Mouse (Mus musculus) midbrain, postnatal 0 days (tissue): ENCODE data around the gene Myl6b. TPM values are rescaled to one million over a fixed set of nuclear protein-coding genes. Genes with fewer than 3 reads are reported as not detected.

ENCODE experiments used
- ATAC-seq: fragments of 200-750 bp; cut with Nextera tagmentation; 2 replicates; pipeline ENCODE4 v1.8.0; 2017; ENCODE audit warnings: moderate number of reproducible peaks, mild to moderate bottlenecking, moderate TSS enrichment, moderate library complexity; ENCODE audit not compliant: low FRiP score
- DNase-seq: peaks from one replicate; pipeline ENCODE4 v3.0.0-alpha.2; 2015; ENCODE audit warnings: low spot score
- H3K27ac ChIP-seq: fragments of 300-500 bp; sonication (generic); 2 replicates; pipeline ENCODE4 v1.5.1; 2014; ENCODE audit warnings: low read depth, mild to moderate bottlenecking, low read length, mixed read lengths
- H3K27me3 ChIP-seq: fragments of 300-500 bp; sonication (generic); 2 replicates; pipeline ENCODE4 v1.6.1; 2014; ENCODE audit warnings: low read length, control low read depth, mixed read lengths; ENCODE audit not compliant: insufficient read depth
- H3K36me3 ChIP-seq: fragments of 300-500 bp; sonication (generic); 2 replicates; pipeline ENCODE4 v1.6.1; 2014; ENCODE audit warnings: low read length, control low read depth, mixed read lengths; ENCODE audit not compliant: insufficient read depth
- H3K4me1 ChIP-seq: fragments of 300-500 bp; sonication (generic); 2 replicates; pipeline ENCODE4 v1.6.1; 2014; ENCODE audit warnings: mild to moderate bottlenecking, control low read depth, antibody characterized with exemption, low read length, mixed read lengths; ENCODE audit not compliant: insufficient read depth
- H3K4me2 ChIP-seq: fragments of 300-500 bp; sonication (generic); 2 replicates; pipeline ENCODE4 v1.6.1; 2014; ENCODE audit warnings: low read depth, mild to moderate bottlenecking, low read length, mixed read lengths; ENCODE audit not compliant: poor library complexity, severe bottlenecking
- H3K4me3 ChIP-seq: fragments of 300-500 bp; sonication (generic); 2 replicates; pipeline ENCODE4 v1.5.1; 2014; ENCODE audit warnings: low read depth, mild to moderate bottlenecking, low read length, moderate library complexity
- H3K9ac ChIP-seq: fragments of 300-500 bp; sonication (generic); replicated peaks from 2 replicates; pipeline ENCODE4 v1.6.1; 2014; ENCODE audit warnings: mild to moderate bottlenecking, low read length, moderate library complexity, mixed read lengths; ENCODE audit not compliant: poor library complexity, severe bottlenecking
- H3K9me3 ChIP-seq: fragments of 300-500 bp; sonication (generic); 2 replicates; pipeline ENCODE4 v1.6.1; 2016; ENCODE audit warnings: low read length, control low read depth
- CTCF ChIP-seq: IDR thresholded peaks from 2 replicates; pipeline ENCODE4 v1.5.1; 2016; ENCODE audit warnings: antibody characterized with exemption, mild to moderate bottlenecking
- WGBS: fragments of 180-500 bp; shearing (Covaris S2); extraction: QIAGEN DNeasy Blood & Tissue Kit; methylation state at CpG from one replicate; pipeline ENCODE4 v1.1.7; 2014; 5-methylcytosine and 5-hydroxymethylcytosine counted together
- polyA plus RNA-seq: library from polyadenylated mRNA; unstranded; fragments of >200 nt; fragmentation: Nextera tagmentation; extraction: Ambion mirVana; gene quantifications from 2 replicates; pipeline ENCODE4 v1.2.1, GENCODE M21; 2015
- total RNA-seq: library from RNA; depleted of rRNA; stranded (reverse); fragments of >200 nt; gene quantifications from 2 replicates; pipeline ENCODE4 v1.2.3, GENCODE M21; 2014

The Myl6b gene
- total and polyA plus RNA-seq, 2 experiments from 2014 or later: 4.9 to 24.6 TPM

GRCm38 (mm10) chr10:128487861-128488712 lies 10.4 kb downstream of the Myl6b start:
- DNase-seq (no peak), ATAC-seq (no peak)
- Histone ChIP-seq H3K9me3 (no peaks in the 10 kb centered on the region), H3K4me1 (peaks cover 9% of the 10 kb centered on the region; the same call in 1 of the 2 replicates), H3K4me2 (no peak overlapping the region), H3K9ac (no peak overlapping the region), H3K27me3 (no peaks in the 10 kb centered on the region), H3K4me3 (no peak overlapping the region), H3K27ac (no peak overlapping the region), H3K36me3 (peaks cover 64% of the 10 kb centered on the region)
- 94% methylated on average over 22 of the region's 22 CpGs for WGBS
- no peak for TF ChIP-seq CTCF

- H3K27me3 ChIP-seq: no peaks in the 10 kb centered on the region
- WGBS: 91% methylated on average over 7 of the region's 7 CpGs
- H3K4me3 ChIP-seq: no peak overlapping the region
- no peak for ATAC-seq
- H3K27ac ChIP-seq: no peak overlapping the region
- no peak for DNase-seq
- no peaks in the 10 kb centered on the region for H3K9me3 ChIP-seq
- H3K4me2 ChIP-seq: no peak overlapping the region
- H3K9ac ChIP-seq: no peak overlapping the region
- peaks cover 3% of the 10 kb centered on the region; the same call in 1 of the 2 replicates for H3K4me1 ChIP-seq
- TF ChIP-seq CTCF: no peak
- H3K36me3 ChIP-seq: peaks cover 81% of the 10 kb centered on the region
Measured at GRCm38 (mm10) chr10:128486370-128486769, 12.1 kb downstream of the Myl6b start.

GRCm38 (mm10) chr10:128474366-128474765 lies 24.1 kb downstream of the Myl6b start:
- Histone ChIP-seq H3K4me1 (no peaks in the 10 kb centered on the region), H3K9ac (no peak overlapping the region), H3K9me3 (no peaks in the 10 kb centered on the region), H3K36me3 (peaks cover 71% of the 10 kb centered on the region), H3K4me2 (no peak overlapping the region), H3K27me3 (no peaks in the 10 kb centered on the region), H3K4me3 (no peak overlapping the region), H3K27ac (no peak overlapping the region)
- WGBS: 90% methylated on average over 12 of the region's 12 CpGs
- DNase-seq (no peak), ATAC-seq (no peak)
- TF ChIP-seq CTCF: no peak

- peaks cover 7% of the 10 kb centered on the region; the same call in 1 of the 2 replicates for H3K4me1 ChIP-seq
- under 1% methylated on average over 5 of the region's 5 CpGs for WGBS
- H3K27ac ChIP-seq: peak overlapping the region; percentile 94
- DNase-seq (no peak), ATAC-seq (no peak)
- peak overlapping the region; percentile 92 for H3K4me3 ChIP-seq
- peak overlapping the region; percentile 65 for H3K4me2 ChIP-seq
- TF ChIP-seq CTCF: no peak
- H3K9me3 ChIP-seq: no peaks in the 10 kb centered on the region
- peaks cover 29% of the 10 kb centered on the region for H3K36me3 ChIP-seq
- H3K27me3 ChIP-seq: no peaks in the 10 kb centered on the region
- peak overlapping the region; percentile 93 for H3K9ac ChIP-seq
Measured at GRCm38 (mm10) chr10:128460270-128460630, 38.2 kb downstream of the Myl6b start.

GRCm38 (mm10) chr10:128459409-128460269 lies 38.8 kb downstream of the Myl6b start:
- ATAC-seq (0 out of 2 replicates have a peak, but pooled peaks have one; percentile 21), DNase-seq (peak; percentile 48)
- H3K4me2 ChIP-seq: peak overlapping the region; percentile 65
- no peaks in the 10 kb centered on the region for H3K27me3 ChIP-seq
- peak overlapping the region; percentile 92 for H3K4me3 ChIP-seq
- TF ChIP-seq CTCF: no peak
- peaks cover 23% of the 10 kb centered on the region for H3K36me3 ChIP-seq
- H3K9ac ChIP-seq: peak overlapping the region; percentile 93
- 1% methylated on average over 22 of the region's 67 CpGs for WGBS
- H3K9me3 ChIP-seq: no peaks in the 10 kb centered on the region
- H3K4me1 ChIP-seq: peaks cover 7% of the 10 kb centered on the region; the same call in 1 of the 2 replicates
- H3K27ac ChIP-seq: peak overlapping the region; percentile 94
